Mouse (Mus musculus): Measurements from ENCODE around the gene Abcd3. TPM values are rescaled to one million over a fixed set of nuclear protein-coding genes. Genes with fewer than 3 reads are reported as not detected.
A peak's percentile ranks its signal among the peaks of the same experiment; 100 is the strongest.

The Abcd3 gene
- total RNA-seq (2014; rRNA removed) (277 and 397 TPM in 2 replicates), polyA plus RNA-seq (2012; rRNA removed) (45.5 and 49.5 TPM in 2 replicates)

DNA sequence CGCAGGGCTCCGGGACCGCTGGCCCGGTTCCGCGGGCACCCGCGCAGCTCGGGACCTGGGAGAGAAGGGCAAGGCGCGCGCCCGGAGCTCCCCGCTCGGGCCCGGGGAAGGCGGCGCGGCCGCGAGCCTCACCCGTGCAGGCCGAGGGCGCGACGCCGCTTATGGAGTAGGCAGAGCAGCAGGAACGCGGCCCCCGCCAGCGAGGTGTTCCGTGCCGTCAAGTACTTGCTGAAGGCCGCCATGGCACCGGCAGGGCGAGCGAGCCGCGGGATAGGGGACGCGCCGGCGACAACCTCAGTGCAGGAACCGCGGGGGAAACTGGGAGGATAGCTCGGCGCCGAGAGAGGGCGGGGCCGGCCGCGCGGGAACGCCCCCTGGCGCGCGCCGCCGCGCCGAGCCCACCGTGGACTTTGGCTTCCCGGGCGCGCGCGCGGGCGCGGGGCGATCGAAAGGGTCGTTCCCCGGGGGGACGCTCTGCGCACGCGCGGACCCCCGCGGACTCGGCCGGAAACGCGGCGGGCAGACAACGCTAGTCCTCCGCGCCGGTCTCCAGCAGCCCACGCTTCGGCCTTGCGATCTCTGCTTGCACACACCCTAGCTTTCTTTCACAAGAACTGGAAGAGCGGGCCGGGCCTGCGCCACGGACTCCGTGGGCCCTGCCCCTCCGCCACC, at the start of gene Abcd3:
TSS of gene Abcd3 (minus strand) at position 426 of the 672 bp plus-strand sequence.
- peaks cover 5% of the 10 kb centered on the region for H3K4me1 ChIP-seq (ENCODE audit: control insufficient read depth, insufficient read depth, low read length)
- H3K27ac ChIP-seq (replicated peaks; ENCODE audit: insufficient read depth, low read depth, low read length) = peak within 1 kb of the TSS; percentile 95
- H3K9ac ChIP-seq (ENCODE audit: low read depth, low read length) = peak within 1 kb of the TSS; percentile 98
- no peaks in the 10 kb centered on the region for H3K27me3 ChIP-seq (ENCODE audit: control insufficient read depth, insufficient read depth, low read length)
- no peak for TF ChIP-seq CTCF (IDR thresholded peaks at IDR 0.05; ENCODE audit: low read depth, low read length)
- TF ChIP-seq POLR2A (IDR thresholded peaks at IDR 0.05; ENCODE audit: extremely low read depth, insufficient read depth, low read length) = peak; percentile 92
- DNase-seq (ENCODE audit: extremely low read depth, low read depth, low spot score) = peak; percentile 69
- peaks cover 6% of the 10 kb centered on the region; the same call in 1 of the 2 replicates for H3K36me3 ChIP-seq (ENCODE audit: control insufficient read depth, insufficient read depth, low read length)
- H3K4me3 ChIP-seq (ENCODE audit: insufficient read depth, low read depth, low read length) = peak within 1 kb of the TSS; percentile 85
- H3K79me2 ChIP-seq (ENCODE audit: control insufficient read depth, insufficient read depth, low read length) = peaks cover 16% of the 10 kb centered on the region
- WGBS = 0% methylated on average over 99 of the region's 99 CpGs

DNA sequence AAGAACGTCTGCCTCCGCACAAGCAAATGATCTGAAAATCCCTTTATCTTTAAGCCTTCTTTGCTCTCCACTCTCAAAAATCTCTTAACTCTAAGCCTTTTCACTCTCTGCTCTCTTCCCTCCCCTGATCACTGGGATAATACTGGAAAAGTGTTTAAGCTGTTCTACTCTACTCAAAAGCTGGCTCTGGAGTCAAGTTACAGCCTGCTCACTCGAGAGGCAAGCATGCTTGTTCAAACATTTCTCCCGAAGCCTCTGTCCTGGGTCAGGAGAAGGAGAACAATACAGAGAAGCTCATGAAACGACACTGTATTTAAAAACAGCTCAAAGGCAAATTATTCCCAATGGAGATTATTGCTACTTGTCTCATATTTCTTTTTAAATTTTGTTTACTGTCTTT, 44.0 kb upstream of the Abcd3 start:
- TF ChIP-seq CTCF (IDR thresholded peaks at IDR 0.05; ENCODE audit: low read depth, low read length) (no peak), POLR2A (IDR thresholded peaks at IDR 0.05; ENCODE audit: extremely low read depth, insufficient read depth, low read length) (no peak)
- no peak for DNase-seq (ENCODE audit: extremely low read depth, low read depth, low spot score)
- H3K27me3 ChIP-seq (ENCODE audit: control insufficient read depth, insufficient read depth, low read length) = no peaks in the 10 kb centered on the region
- no peak overlapping the region for H3K4me3 ChIP-seq (ENCODE audit: insufficient read depth, low read depth, low read length)
- no peaks in the 10 kb centered on the region for H3K36me3 ChIP-seq (ENCODE audit: control insufficient read depth, insufficient read depth, low read length)
- no peaks in the 10 kb centered on the region for H3K79me2 ChIP-seq (ENCODE audit: control insufficient read depth, insufficient read depth, low read length)
- no peak overlapping the region for H3K27ac ChIP-seq (replicated peaks; ENCODE audit: insufficient read depth, low read depth, low read length)
- no peak overlapping the region for H3K9ac ChIP-seq (ENCODE audit: low read depth, low read length)
- WGBS = 40% methylated on average over 5 of the region's 5 CpGs
- peaks cover 7% of the 10 kb centered on the region for H3K4me1 ChIP-seq (ENCODE audit: control insufficient read depth, insufficient read depth, low read length)

DNA sequence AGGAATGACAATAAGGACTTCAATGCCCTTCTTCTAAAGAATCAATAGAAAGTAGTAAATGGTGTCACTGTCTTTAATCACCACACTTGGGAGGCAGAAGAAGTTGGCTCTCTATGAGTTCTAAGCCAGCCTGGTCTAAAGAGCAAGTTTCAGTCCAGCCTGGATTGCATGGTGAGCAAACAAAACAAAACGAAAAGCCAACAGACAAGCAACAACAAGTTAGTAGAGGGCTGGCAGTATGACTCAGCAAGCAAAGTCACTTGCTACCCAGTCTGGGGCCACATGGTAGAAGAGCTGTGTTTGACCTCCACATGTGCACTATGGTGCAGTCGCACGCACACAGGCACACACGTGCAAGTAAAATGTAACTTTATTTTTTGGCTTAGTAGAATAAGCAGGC, 41.0 kb upstream of the Abcd3 start:
- no peaks in the 10 kb centered on the region for H3K36me3 ChIP-seq (ENCODE audit: control insufficient read depth, insufficient read depth, low read length)
- DNase-seq (ENCODE audit: extremely low read depth, low read depth, low spot score) = peak; percentile 98
- H3K27me3 ChIP-seq (ENCODE audit: control insufficient read depth, insufficient read depth, low read length) = no peaks in the 10 kb centered on the region
- H3K4me1 ChIP-seq (ENCODE audit: control insufficient read depth, insufficient read depth, low read length) = peaks cover 17% of the 10 kb centered on the region
- 19% methylated on average over 4 of the region's 4 CpGs for WGBS
- H3K79me2 ChIP-seq (ENCODE audit: control insufficient read depth, insufficient read depth, low read length) = no peaks in the 10 kb centered on the region
- TF ChIP-seq POLR2A (IDR thresholded peaks at IDR 0.05; ENCODE audit: extremely low read depth, insufficient read depth, low read length) (no peak), CTCF (IDR thresholded peaks at IDR 0.05; ENCODE audit: low read depth, low read length) (no peak)
- peak overlapping the region; percentile 11 for H3K27ac ChIP-seq (replicated peaks; ENCODE audit: insufficient read depth, low read depth, low read length)
- H3K4me3 ChIP-seq (ENCODE audit: insufficient read depth, low read depth, low read length) = no peak overlapping the region
- no peak overlapping the region for H3K9ac ChIP-seq (ENCODE audit: low read depth, low read length)

DNA sequence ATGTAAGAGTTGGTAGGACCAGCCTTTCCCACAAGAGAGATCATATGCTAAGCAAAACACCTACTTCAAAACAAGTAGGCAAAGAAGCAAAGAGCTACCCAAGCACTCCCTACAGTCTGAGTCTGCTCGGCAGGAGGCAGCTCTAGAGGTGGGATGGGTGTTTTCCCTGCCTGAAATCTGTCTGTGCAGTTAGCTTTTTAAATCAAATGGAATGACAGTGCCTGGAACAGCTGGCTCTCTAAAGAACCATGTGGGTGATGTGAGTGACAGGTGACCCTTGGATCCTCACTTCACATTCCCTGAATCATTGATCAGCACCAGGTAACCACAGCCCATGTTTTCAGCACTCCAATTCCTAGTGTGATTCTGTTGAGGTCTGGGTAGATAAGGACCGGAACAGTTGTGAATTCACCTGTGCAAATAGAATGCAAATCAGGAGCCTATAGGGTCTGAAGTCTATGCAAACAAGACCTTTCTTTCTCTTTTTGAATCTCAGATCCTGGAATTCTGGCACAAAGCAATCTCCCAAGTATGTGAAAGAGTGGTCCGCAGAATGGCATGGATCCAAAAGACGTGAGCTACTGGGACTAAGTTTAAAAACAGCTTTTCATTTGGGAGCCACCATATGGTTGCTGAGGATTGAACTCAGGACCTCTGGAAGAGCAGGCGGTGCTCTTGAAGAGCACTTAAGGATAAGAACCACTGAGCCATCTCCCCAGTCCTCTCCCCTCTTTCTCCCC, 38.8 kb upstream of the Abcd3 start:
- Histone ChIP-seq H3K36me3 (ENCODE audit: control insufficient read depth, insufficient read depth, low read length) (no peaks in the 10 kb centered on the region), H3K9ac (ENCODE audit: low read depth, low read length) (peak overlapping the region; percentile 68), H3K4me1 (ENCODE audit: control insufficient read depth, insufficient read depth, low read length) (peaks cover 18% of the 10 kb centered on the region), H3K27ac (replicated peaks; ENCODE audit: insufficient read depth, low read depth, low read length) (peak overlapping the region; percentile 96), H3K27me3 (ENCODE audit: control insufficient read depth, insufficient read depth, low read length) (no peaks in the 10 kb centered on the region), H3K4me3 (ENCODE audit: insufficient read depth, low read depth, low read length) (peak overlapping the region; percentile 41), H3K79me2 (ENCODE audit: control insufficient read depth, insufficient read depth, low read length) (no peaks in the 10 kb centered on the region)
- 17% methylated on average over 5 of the region's 5 CpGs for WGBS
- no peak for TF ChIP-seq CTCF (IDR thresholded peaks at IDR 0.05; ENCODE audit: low read depth, low read length)
- no peak for TF ChIP-seq POLR2A (IDR thresholded peaks at IDR 0.05; ENCODE audit: extremely low read depth, insufficient read depth, low read length)
- DNase-seq (ENCODE audit: extremely low read depth, low read depth, low spot score) = peak; percentile 97

DNA sequence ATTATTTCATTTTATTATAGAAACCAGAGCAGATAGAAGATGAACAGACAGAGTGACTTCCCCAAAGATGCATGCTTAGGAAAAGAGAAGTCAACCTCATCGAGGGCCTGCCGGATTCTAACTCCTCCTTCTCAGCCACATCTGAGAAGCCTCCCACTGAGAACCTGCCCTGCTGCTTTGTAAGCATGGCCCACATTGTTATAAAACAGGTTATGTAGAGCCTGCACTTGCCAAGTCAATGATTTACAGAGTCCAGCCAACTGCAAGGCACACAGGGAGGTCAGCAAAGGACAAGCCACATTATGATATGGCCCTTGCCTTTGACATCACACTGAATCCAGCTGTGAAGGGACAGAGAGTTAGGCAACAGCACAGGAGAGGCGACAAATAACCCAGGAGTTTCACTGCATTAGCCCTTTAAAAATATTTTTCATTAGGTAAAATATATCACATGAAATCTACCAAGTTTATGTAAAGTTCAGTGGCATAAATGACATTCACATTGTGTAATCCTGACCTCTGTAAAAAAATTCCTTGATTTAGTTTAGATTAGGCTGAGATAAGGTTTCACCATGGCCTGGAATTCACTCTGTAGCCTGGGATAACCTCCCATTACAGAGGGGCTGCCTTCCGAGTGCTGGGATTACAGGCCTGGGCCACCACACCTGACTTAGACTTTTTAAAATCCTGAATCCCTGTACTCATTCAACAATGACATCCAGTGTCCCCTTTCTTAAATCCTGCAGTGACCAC, 37.1 kb upstream of the Abcd3 start:
- no peaks in the 10 kb centered on the region for H3K27me3 ChIP-seq (ENCODE audit: control insufficient read depth, insufficient read depth, low read length)
- H3K27ac ChIP-seq (replicated peaks; ENCODE audit: insufficient read depth, low read depth, low read length) = peak overlapping the region; percentile 96
- peaks cover 18% of the 10 kb centered on the region for H3K4me1 ChIP-seq (ENCODE audit: control insufficient read depth, insufficient read depth, low read length)
- WGBS = 18% methylated on average over 4 of the region's 4 CpGs
- H3K4me3 ChIP-seq (ENCODE audit: insufficient read depth, low read depth, low read length) = no peak overlapping the region
- no peaks in the 10 kb centered on the region for H3K36me3 ChIP-seq (ENCODE audit: control insufficient read depth, insufficient read depth, low read length)
- H3K9ac ChIP-seq (ENCODE audit: low read depth, low read length) = peak overlapping the region; percentile 27
- peak; percentile 98 for DNase-seq (ENCODE audit: extremely low read depth, low read depth, low spot score)
- no peaks in the 10 kb centered on the region for H3K79me2 ChIP-seq (ENCODE audit: control insufficient read depth, insufficient read depth, low read length)
- TF ChIP-seq POLR2A (IDR thresholded peaks at IDR 0.05; ENCODE audit: extremely low read depth, insufficient read depth, low read length) (no peak), CTCF (IDR thresholded peaks at IDR 0.05; ENCODE audit: low read depth, low read length) (no peak)
